Mouse (Mus musculus) bone marrow macrophage, adult 2 months (primary cell): ENCODE results near the gene Pde11a.

Experiments used
- CTCF ChIP-seq: IDR thresholded peaks from 2 replicates; pipeline ENCODE4 v1.5.1; 2012; ENCODE audit warnings: low read depth, mild to moderate bottlenecking, low read length, moderate library complexity
- POLR2A ChIP-seq: IDR thresholded peaks from 2 replicates; pipeline ENCODE4 v1.6.1; 2012; ENCODE audit warnings: mild to moderate bottlenecking, low read depth, low read length, borderline replicate concordance

- TF ChIP-seq POLR2A (no peak), CTCF (no peak)
Measured at GRCm38 (mm10) chr2:75983091-75983490, 355.5 kb downstream of the Pde11a start.
